Mouse (Mus musculus) lung, embryonic 14.5 days (tissue): Measurements from ENCODE around the gene Foxf1. TPM values are rescaled to one million over a fixed set of nuclear protein-coding genes. Genes with fewer than 3 reads are reported as not detected.
A peak's percentile ranks its signal among the peaks of the same experiment; 100 is the strongest.

ENCODE experiments used
- ATAC-seq: fragments of 200-750 bp; cut with Nextera tagmentation; 2 replicates; pipeline ENCODE4 v1.8.0; 2017; ENCODE audit warnings: mild to moderate bottlenecking, moderate TSS enrichment, moderate library complexity; ENCODE audit not compliant: insufficient read depth
- DNase-seq: peaks from one replicate; pipeline ENCODE4 v3.0.0-alpha.2; 2015
- H3K27ac ChIP-seq: fragments of 300-500 bp; sonication (generic); 2 replicates; pipeline ENCODE4 v1.5.1; 2014; ENCODE audit warnings: low read depth, mild to moderate bottlenecking, moderate library complexity
- H3K27me3 ChIP-seq: fragments of 300-500 bp; sonication (generic); 2 replicates; pipeline ENCODE4 v1.6.1; 2014; ENCODE audit warnings: low read length, control low read depth; ENCODE audit not compliant: insufficient read depth
- H3K36me3 ChIP-seq: fragments of 300-500 bp; sonication (generic); 2 replicates; pipeline ENCODE4 v1.6.1; 2014; ENCODE audit warnings: control low read depth; ENCODE audit not compliant: insufficient read depth
- H3K4me1 ChIP-seq: fragments of 300-500 bp; sonication (generic); 2 replicates; pipeline ENCODE4 v1.6.1; 2014; ENCODE audit warnings: antibody characterized with exemption, control low read depth; ENCODE audit not compliant: insufficient read depth
- H3K4me2 ChIP-seq: fragments of 300-500 bp; sonication (generic); 2 replicates; pipeline ENCODE4 v1.6.1; 2014; ENCODE audit warnings: mild to moderate bottlenecking
- H3K4me3 ChIP-seq: fragments of 300-500 bp; sonication (generic); 2 replicates; pipeline ENCODE4 v1.5.1; 2014; ENCODE audit warnings: low read depth, low read length
- H3K9ac ChIP-seq: fragments of 300-500 bp; sonication (generic); 2 replicates; pipeline ENCODE4 v1.6.1; 2014
- H3K9me3 ChIP-seq: fragments of 300-500 bp; sonication (generic); 2 replicates; pipeline ENCODE4 v1.6.1; 2016; ENCODE audit warnings: low read depth, low read length, control low read depth
- CTCF ChIP-seq: IDR thresholded peaks from 2 replicates; pipeline ENCODE4 v1.5.1; 2016; ENCODE audit warnings: antibody characterized with exemption, low read depth
- WGBS: fragments of 180-500 bp; shearing (Covaris S2); extraction: QIAGEN DNeasy Blood & Tissue Kit; methylation state at CpG from one replicate; pipeline ENCODE4 v1.1.7; 2014; 5-methylcytosine and 5-hydroxymethylcytosine counted together
- polyA plus RNA-seq: library from polyadenylated mRNA; unstranded; fragments of >200 nt; fragmentation: Nextera tagmentation; extraction: Ambion mirVana; gene quantifications from 2 replicates; pipeline ENCODE4 v1.2.1, GENCODE M21; 2014

The Foxf1 gene
- polyA plus RNA-seq, 1 experiment from 2014 or later = 180 TPM

- peaks cover 76% of the 10 kb centered on the region for H3K36me3 ChIP-seq
- H3K4me2 ChIP-seq = no peak overlapping the region
- ATAC-seq (no peak), DNase-seq (no peak)
- no peak overlapping the region for H3K27ac ChIP-seq
- H3K4me1 ChIP-seq = no peaks in the 10 kb centered on the region
- H3K4me3 ChIP-seq = no peak overlapping the region
- H3K9me3 ChIP-seq = no peaks in the 10 kb centered on the region
- H3K9ac ChIP-seq = no peak overlapping the region
- 62% methylated on average over 13 of the region's 13 CpGs for WGBS
- H3K27me3 ChIP-seq = no peaks in the 10 kb centered on the region
- no peak for TF ChIP-seq CTCF
Observed at GRCm38 (mm10) chr8:121063649-121064048, 20.5 kb upstream of the Foxf1 start.

- Histone ChIP-seq H3K27me3 (peaks cover 51% of the 10 kb centered on the region), H3K36me3 (peaks cover 23% of the 10 kb centered on the region; the same call in 1 of the 2 replicates), H3K4me1 (peaks cover 3% of the 10 kb centered on the region; the same call in 1 of the 2 replicates), H3K9me3 (no peaks in the 10 kb centered on the region), H3K27ac (no peak overlapping the region), H3K4me3 (no peak overlapping the region), H3K4me2 (no peak overlapping the region), H3K9ac (no peak overlapping the region)
- WGBS = 10% methylated on average over 12 of the region's 12 CpGs
- TF ChIP-seq CTCF = peak; percentile 64
- ATAC-seq = no peak
- peak; percentile 70 for DNase-seq
Observed at GRCm38 (mm10) chr8:121071454-121071853, 12.7 kb upstream of the Foxf1 start.

GRCm38 (mm10) chr8:121072406-121073130 is 11.6 kb upstream of the Foxf1 start:
- Histone ChIP-seq H3K9ac (peak overlapping the region; percentile 42), H3K9me3 (no peaks in the 10 kb centered on the region), H3K4me2 (peak overlapping the region; percentile 69), H3K4me3 (peak overlapping the region; percentile 29; the same call in 1 of the 2 replicates), H3K36me3 (peaks cover 26% of the 10 kb centered on the region), H3K27me3 (peaks cover 55% of the 10 kb centered on the region), H3K27ac (peak overlapping the region; percentile 68; the same call in 1 of the 2 replicates), H3K4me1 (peaks cover 3% of the 10 kb centered on the region; the same call in 1 of the 2 replicates)
- DNase-seq (no peak), ATAC-seq (no peak)
- TF ChIP-seq CTCF = no peak
- WGBS = 37% methylated on average over 11 of the region's 11 CpGs

DNA sequence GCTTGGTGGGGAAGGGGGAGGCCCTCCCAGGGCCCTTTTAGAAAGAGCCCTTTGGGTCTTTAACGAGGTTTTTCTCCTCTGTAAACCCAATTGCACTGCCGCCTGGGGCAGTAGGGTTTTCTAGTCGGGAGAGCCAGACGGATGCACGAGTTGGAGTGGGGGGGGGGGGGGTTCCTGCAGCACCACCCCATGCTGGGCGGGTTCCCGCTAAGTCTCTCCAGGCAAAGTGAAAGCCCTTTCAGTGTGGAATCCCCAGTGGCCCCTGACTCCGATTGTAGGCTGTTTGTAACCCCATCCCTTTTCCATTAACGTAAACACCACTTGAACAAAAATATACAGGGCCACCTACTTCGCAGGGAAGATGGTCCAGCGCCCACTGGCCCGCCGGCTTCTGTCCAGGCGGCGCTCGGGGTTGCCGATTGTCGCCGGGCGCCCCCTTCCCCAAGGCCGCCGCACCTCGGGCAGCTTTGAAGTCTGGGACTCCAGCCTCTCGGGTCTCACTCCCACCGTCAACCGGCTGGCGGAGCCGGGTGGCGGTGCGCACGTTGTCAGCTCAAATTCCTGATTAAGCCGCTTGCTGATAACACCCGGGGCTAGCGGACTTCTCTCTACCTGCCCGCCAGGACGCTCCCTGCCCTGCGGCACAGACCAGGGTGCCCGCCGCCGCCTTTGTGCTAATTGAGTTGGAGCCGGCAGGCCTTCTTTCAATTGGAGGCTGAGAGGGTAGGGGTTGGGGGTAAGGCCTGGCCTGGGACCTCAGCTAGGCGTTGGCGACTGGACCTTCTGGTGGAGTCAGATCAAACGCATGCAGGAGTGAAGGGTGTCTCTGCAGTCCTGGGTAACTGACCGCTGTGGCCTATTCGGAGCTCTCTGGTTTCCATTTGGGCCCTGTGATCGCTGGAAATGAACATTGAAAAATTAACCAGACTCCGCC is 10.7 kb upstream of the Foxf1 start:
- peak overlapping the region; percentile 69 for H3K4me2 ChIP-seq
- peak overlapping the region; percentile 42 for H3K9ac ChIP-seq
- DNase-seq (peak; percentile 68), ATAC-seq (peak; percentile 32; the same call in 1 of the 2 replicates)
- peaks cover 3% of the 10 kb centered on the region; the same call in 1 of the 2 replicates for H3K4me1 ChIP-seq
- H3K36me3 ChIP-seq = peaks cover 24% of the 10 kb centered on the region
- no peak for TF ChIP-seq CTCF
- H3K27ac ChIP-seq = peak overlapping the region; percentile 68; the same call in 1 of the 2 replicates
- peaks cover 62% of the 10 kb centered on the region for H3K27me3 ChIP-seq
- peak overlapping the region; percentile 29 for H3K4me3 ChIP-seq
- H3K9me3 ChIP-seq = no peaks in the 10 kb centered on the region
- WGBS = 6% methylated on average over 48 of the region's 48 CpGs

DNA sequence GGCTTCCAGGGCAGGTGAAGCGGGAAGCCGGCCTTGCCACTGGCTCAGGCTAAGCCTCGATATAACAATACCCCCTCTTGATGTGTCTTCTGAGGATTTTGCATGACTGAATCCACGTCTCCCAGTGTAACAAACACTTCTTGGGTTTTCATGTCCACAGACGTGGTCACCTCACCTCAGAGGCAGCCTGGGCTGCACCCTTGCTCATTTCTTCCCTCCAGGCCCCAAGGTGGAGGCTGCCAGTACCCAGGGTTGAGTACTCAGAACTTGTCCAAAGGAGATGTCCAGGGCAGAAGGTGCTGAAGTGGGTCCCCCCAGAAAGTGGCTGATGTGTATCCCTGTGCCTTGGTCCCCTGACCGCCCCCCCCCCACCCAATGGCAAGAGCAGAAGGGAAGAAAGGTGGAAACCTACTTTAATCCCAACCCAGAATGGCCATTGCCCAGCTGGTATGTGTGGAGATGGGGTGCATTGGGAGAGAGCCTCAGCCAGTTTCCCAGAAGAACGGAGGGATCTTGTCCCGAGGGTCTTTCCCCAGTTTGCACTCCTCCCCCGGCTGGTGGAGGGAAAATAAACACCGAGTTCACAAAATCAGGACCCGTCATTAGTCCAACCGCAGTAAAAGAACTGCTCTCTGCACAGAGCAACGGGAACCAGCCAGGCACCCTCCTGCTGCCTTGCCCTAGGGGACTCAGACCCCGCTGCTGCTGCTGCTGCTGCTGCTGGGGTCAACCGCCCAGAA is 9.9 kb upstream of the Foxf1 start:
- ATAC-seq (no peak), DNase-seq (no peak)
- Histone ChIP-seq H3K9ac (peak overlapping the region; percentile 42), H3K27ac (peak overlapping the region; percentile 68; the same call in 1 of the 2 replicates), H3K4me3 (peak overlapping the region; percentile 29), H3K4me2 (peak overlapping the region; percentile 69), H3K27me3 (peaks cover 67% of the 10 kb centered on the region), H3K36me3 (peaks cover 28% of the 10 kb centered on the region), H3K4me1 (peaks cover 3% of the 10 kb centered on the region; the same call in 1 of the 2 replicates), H3K9me3 (no peaks in the 10 kb centered on the region)
- TF ChIP-seq CTCF = no peak
- 17% methylated on average over 15 of the region's 15 CpGs for WGBS

- Histone ChIP-seq H3K4me3 (peak overlapping the region; percentile 29; the same call in 1 of the 2 replicates), H3K9ac (peak overlapping the region; percentile 42), H3K27me3 (peaks cover 70% of the 10 kb centered on the region), H3K4me2 (peak overlapping the region; percentile 69), H3K4me1 (peaks cover 3% of the 10 kb centered on the region; the same call in 1 of the 2 replicates), H3K9me3 (no peaks in the 10 kb centered on the region), H3K27ac (peak overlapping the region; percentile 68), H3K36me3 (peaks cover 24% of the 10 kb centered on the region)
- WGBS = 12% methylated on average over 10 of the region's 10 CpGs
- no peak for TF ChIP-seq CTCF
- no peak for ATAC-seq
- no peak for DNase-seq
Observed at GRCm38 (mm10) chr8:121074848-121075145, 9.4 kb upstream of the Foxf1 start.
